Mouse (Mus musculus) T-helper 17 cell (primary cell): Measurements from ENCODE around the gene Slc16a10.

ENCODE experiments used
- in situ Hi-C, 2 experiments: fragments of 300-600 bp; cut with MboI, MseI; formaldehyde crosslinking; loops; 1 replicate in 1 of 2; 2 replicates in 1 of 2; pipeline ENCODE4 v1.15.1; 2025; ENCODE audit warnings: high pct_unique_total_duplicates in 2 of 2

Slc16a10 gene

DNA sequence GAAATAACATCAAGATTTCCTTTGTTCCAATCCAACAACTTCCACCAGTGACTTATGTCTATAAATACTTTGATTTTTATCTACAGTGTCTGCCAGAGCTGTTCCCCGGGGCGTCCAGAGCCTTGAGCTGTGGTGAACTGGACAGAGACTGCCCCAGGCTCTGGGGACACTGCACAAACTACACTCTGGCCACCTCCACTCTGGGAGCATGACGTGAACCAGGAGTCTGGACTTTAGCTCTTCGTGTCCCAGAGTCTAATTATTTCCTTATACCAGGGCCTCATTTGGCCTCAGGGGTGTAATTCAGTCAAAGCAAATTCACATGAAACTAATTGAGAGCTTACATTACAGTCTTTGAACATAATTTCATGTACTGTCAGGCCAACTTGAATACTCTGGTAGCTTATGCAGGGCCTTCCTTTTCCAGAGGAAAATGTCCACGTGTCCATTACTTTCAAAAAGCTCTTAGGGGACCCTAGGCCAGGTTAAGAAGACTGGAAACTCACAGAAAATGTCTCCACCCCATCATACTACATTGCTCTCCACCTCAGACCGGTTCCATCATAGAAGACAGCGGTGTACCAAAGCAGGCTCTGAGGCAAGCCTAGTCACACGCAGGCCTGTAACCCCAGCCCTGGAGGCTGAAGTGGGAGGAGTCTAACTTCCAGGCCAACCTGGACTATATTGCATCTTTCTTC, 9.9 kb upstream of the Slc16a10 start:
- in situ Hi-C loops, result no loop called here

DNA sequence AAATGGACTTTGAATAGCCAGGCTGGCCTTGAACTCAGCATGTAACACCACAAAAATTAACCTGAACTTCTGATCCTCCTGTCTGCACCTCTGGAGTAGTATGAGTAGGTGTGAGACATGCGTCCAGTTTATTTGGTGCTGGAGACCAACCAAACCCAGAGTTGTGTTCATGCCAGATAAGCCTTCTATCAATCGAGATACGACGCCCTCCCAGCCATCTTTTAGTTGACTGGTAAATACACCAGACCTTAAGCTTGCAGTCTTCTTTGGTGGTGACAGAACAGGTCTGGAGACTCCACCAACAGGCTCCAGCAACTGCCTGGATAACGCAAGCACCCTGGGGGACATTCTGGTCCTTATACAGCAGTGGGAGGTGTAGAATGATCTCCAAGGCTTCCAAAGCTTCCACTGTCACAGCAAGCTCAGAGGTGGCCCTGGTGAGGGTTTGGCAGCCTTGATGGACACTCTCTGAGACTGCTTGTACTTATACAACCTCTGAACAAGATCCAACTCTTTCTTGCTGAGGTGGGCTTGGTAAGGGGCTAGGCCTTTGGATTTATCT, 7.6 kb upstream of the Slc16a10 start:
- in situ Hi-C loops, result no loop called here

DNA sequence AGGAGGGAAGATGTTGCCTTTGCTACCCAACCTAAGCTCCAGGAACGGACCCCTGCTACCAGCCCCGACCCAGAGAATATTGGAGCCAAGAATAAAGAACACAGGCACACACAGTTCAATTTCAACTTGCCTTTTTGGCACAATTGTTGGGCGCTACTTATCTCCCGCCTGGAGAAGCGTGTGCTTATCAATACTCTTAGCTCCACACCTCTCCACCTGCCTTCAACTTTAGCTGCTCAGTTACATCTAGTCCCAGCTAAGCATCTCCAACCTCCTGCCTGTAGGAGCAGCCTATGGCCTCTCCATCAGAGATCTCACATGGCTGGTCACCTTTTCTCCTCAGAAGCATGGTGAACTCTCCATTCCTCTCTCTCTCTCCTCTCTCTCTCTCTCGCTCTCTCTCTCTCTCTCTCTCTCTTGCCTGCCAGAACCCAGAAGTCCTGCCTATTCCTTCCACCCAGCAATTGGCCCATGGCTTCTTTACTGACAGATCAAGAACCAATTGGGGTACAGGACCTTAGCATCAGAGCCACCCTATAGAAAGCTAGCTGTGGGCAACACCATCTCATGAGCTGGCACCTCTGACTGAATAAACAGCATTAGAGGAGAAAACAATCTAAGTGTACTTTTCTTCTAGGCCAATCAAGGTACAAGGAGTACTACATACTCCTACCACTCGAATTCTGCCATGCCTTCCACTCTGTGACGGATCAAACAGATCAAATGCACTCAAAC, 5.4 kb upstream of the Slc16a10 start:
- in situ Hi-C loops, result no loop called here

DNA sequence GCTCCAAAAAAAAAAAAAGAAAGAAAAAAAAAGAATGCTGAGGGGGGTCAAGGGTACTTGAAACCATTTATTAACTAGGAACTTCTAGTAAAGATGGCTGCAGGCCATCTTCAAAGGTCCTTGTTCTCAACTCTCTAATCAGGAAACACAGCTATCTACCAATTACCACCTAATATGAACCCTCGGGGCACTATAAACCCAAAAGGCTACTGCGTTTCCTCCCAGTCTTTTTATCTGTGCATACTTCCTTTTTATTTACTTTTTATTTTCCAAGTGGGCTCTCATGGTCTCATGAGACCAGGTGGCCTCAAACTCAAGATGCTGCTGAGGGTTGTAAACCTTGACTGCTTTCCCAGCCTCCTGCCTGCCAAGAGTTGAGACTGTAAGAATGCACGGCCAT, 4.4 kb upstream of the Slc16a10 start:
- in situ Hi-C loops, result no loop called here

DNA sequence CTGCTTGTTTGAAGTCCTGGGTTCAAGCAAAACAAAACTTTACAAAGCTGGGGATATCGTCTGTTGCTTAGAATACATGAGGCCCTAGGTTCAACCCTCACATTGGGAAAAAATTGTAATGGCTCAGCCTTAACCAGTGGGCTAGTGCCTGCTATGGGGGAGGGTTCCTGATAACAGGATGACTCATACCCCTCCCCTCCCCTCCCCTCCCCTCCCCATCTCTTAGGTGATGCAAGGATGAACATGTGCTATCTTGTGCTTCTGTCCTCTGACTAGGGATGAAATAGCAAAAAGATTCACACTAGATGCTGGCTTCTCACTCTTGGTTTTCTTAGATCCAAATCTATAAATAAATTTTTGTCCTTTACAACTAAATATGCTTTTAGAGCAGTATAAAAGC, 2.8 kb upstream of the Slc16a10 start:
- in situ Hi-C loops, result no loop called here

DNA sequence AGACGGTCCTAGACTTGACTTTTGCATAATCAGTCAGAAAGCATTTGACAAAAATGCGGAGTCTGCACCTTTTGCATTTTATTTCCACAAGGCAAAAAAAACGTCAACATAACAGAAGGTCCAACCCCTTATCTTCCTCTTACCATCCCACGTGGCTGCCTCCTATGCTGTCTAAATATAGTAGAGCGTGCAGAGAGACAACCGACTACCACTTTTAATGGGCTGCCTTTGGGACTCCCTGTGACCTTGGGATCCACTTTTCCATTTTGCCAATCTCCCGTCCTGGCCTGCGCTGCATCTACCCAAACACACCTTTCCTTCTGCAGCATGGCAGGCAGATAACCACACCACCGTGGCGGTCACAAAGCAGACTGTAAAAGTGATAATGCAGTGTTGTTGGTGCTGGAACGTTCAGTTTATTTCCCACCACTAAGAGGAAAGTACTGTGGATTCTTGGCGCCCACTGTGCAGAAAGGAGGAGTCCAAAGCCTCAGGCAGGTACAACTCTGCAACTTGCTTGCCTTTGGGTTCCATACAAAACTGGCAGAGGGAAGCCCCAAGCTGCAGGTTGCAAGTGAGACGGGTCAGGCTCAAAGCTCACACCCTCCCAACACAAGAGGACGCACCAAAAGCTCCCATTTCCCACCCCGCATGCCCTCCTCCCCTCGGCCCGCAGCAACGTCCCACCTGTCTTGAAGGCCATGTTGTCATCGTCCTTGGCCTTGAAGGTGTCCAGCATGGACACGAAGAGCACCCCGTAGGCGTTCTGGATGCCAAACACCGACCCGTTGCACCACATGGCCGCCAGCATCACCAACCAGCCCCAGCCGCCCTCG, 824 bp downstream of the Slc16a10 start:
- in situ Hi-C loops, result no loop called here

DNA sequence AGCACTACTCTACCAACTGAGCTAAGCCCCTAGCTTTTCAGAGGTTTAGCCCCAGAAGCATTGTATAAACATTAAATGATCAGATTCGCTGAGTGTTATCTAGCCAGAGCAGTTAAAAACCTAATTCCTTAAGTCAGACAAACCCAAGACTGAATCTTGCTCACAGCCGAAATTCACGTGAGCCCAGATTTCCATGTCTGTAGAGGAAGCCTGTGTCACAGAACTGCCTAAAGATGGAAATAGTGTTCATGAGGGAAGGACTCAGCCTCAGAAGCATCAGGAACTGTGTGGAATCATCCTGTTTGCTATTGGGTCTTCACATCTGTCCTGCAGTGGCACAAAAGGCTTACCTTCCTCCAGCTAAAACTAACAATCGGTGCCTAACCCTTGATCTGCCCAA, 2.4 kb downstream of the Slc16a10 start:
- in situ Hi-C loops, result loop anchor here (5.0 to 10.0 kb wide), 2 partner anchors 45 to 82 kb away; no protein-coding TSS in a partner anchor

DNA sequence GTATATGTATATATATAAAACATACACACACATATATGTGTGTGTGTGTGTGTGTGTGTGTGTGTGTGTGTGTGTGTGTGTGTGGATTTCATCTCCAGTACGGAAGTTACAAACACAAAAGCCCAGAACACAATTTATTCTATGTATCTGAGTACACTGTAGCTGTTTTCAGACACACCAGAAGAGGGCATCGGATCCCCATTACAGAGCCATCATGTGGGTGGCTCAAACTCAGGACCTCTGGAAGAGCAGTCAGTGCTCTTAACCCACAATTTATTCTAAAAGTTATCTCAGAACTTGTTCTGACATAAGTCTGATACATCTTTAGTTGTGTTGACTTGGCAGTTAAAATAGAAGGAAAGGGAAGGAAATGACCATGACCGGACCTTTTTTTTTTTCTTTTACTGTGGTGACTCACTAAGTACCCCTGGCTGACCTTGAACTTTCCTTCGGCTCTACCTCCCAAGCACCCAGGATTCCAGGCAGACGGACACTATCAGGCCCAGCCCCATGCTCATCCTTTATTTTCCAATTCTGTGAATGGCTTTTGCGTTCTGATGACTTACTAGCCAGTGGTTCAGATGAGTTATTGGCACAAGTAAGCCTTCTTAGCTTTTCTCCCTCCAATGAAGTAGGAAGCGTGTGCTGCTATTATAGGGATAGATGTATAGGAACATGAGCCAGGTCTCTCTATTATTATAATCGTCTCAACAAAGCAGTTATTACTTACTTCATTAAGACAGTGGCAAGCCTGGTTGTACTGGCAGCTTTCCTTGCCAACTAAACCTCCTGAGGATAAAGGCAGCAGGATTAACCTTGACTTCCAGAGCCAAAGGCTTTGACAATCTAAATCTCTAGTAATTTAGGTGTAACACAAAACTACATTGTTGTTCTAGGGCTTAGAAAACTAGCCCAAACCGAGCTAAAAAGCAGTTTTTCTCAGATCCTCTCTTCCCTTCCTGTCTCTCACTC, 6.0 kb downstream of the Slc16a10 start:
- in situ Hi-C loops, result loop anchor here (5.0 to 10.0 kb wide), 2 partner anchors 49 to 79 kb away; no protein-coding TSS in a partner anchor

DNA sequence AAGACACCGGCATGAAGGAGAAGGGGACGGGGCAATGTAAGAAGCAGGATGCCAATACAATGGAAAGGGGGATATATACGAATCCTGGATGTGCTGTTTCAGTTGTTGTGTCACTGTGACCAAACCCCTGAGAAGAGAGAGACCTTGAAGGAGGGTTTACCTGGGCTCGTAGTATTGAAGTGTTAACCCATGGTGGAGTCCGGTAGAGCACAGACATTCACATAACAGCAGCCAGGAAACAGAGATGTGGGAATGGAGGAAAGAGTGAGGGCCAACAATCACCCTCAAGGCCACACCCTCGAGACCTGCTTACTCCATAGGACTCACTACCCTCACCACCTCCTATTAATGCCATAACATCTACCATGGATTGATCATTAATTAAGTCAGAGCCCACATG, 7.2 kb downstream of the Slc16a10 start:
- in situ Hi-C loops, result loop anchor here (5.0 to 10.0 kb wide), 3 partner anchors 50 to 78 kb away; no protein-coding TSS in a partner anchor

DNA sequence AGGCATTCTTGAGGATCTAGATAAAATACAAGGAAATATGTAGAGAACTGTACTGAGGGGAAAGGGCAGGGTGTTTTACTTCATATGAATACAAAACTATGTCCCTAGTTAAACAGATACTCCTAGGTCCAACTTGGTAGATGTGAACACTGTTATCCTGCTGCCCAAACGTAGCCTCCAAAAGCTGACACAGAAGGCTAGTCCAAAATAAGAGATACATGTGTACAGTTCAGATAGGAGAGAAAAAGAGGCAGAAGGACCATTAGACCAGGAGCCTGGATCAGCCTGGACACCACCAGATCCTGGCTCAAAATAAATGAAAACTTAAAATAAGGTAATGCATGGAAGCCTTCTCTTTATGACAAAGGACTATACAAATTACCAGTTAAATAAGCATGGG, 8.4 kb downstream of the Slc16a10 start:
- in situ Hi-C loops, result loop anchor here (5.0 to 10.0 kb wide), 2 partner anchors 51 to 74 kb away; no protein-coding TSS in a partner anchor

DNA sequence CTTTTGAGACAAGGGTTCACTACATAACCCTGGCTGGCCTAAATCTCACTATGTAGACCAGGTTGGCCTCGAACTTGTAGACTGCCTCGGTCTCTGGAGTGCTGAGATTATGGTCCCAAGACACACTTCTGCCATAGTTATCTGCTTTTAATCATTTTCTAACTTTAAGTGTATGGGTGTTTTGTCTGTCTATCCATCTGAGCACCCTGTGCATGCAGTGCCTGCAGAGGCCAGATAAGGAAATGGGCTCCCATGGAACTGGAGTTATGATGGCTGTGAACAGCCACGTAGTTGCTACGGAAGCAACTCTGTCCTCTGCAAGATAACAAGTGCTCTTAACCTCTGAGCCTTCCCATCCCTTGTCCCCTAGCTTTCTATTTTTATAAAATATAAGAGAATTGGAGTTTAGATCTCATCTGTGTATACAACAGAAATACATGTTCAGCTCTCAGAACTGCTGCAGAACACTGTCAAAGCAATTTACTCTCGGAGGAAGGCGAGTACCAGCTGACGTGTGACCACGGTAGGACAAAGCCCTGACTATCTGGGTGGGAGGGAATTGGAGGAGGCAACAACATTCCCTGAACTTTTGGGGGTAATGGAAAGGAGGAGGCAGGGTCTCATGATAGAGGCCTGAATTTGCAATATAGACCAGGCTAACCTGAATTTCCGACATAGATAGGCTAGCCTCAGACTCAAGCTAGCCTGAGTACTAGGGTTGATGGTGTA, 10.2 kb downstream of the Slc16a10 start:
- in situ Hi-C loops, result loop anchor here (5.0 to 10.0 kb wide), 2 partner anchors 53 to 75 kb away; no protein-coding TSS in a partner anchor

DNA sequence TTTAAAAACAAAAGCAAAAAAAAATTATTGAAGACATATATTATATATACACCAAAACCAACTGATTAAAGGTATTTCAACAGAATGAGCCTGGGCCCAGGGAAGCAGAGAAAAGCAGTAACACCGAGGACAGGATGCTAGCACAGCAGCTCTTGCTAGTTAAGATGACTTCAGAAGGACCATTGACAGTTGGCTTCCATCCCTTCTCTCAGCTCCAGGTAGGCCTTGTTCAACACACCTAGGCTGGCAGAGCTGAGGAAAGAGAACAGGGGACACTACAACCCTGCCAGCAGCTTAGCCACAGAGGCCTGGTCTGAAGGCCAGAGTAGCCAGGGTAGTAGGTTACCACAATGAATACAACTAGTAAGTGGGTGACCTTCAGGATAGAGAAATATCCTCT, 11.9 kb downstream of the Slc16a10 start:
- in situ Hi-C loops, result loop anchor here (5.0 to 10.0 kb wide), 2 partner anchors 55 to 77 kb away; no protein-coding TSS in a partner anchor

DNA sequence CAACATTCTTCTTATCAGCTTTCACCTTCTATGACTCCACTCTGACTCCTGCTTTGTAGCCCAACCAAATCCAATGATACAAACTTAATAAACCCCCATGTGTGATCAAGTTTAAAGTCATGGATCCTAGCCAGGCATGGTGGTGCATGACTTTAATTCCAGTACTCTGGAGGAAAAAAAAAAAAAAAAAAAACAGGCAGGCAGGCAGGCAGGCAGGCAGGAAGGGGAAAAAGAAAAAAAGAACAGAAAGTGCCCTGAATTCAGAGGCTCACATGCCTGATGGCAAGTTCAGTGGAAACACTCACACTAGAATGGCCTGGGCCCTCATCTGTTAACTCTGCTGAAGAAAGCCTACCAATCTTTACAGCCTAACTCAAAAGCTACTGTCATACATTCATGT, 12.9 kb downstream of the Slc16a10 start:
- in situ Hi-C loops, result loop anchor here in 1 of 2 experiments (10.0 kb wide), 1 partner anchor 1256 kb away; no protein-coding TSS in a partner anchor

DNA sequence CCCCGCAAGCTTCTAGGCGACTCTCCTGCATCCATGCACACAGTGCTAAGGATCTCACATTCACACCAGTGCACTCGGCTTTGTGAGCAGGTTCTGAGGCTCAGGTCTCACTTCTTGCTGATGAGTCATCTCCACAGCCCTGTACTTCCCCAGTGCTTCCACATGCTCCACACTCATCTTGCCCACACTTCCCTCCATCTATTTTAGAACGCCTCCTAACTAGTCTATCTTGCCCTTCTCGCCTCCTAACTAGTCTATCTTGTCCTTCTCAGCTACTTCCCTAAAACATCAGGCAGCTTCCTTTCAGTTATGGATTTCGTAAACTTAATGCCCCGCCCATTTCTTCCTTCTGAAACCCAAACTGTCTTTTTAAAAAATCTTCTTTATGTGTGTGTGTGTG, 13.6 kb downstream of the Slc16a10 start:
- in situ Hi-C loops, result loop anchor here in 1 of 2 experiments (10.0 kb wide), 1 partner anchor 1256 kb away; no protein-coding TSS in a partner anchor

DNA sequence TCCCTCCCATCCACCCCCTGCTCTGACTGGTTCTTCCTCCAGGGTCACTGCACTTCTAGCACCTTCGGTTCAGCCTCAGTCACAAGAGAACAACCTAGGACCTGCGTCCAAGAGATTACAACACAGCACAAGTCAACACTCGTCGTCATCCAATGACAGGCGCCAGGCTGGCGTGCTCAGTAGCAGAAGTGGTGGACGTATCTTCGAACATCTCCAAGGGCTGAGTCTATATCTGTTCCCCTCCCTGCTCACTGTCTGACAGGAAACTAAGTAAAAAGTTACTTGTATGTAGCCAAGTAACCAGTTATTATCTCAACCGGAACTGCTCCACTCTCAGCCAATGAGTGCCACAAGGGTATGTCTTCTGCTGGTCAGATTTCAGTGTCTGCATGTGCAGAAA, 16.9 kb downstream of the Slc16a10 start:
- in situ Hi-C loops, result loop anchor here in 1 of 2 experiments (10.0 kb wide), 1 partner anchor 1260 kb away; no protein-coding TSS in a partner anchor

DNA sequence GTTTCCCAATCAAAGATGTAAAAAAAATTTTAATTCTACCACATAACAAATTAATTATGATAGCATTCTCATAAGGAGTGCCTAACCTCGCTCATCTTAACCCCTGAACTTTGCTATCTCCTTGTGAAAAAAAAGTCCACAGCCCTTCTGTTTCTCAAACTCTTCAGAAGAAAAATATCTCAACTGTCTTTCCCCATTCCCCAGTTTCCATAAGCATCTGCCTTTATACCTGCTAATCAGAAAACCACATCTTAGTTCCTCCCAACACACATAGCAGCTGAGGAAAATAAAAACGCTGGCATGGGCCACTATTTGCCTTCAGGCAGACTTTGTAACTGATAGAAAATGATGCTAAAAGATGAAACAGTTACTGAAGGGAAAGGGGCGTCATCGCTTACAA, 17.5 kb downstream of the Slc16a10 start:
- in situ Hi-C loops, result loop anchor here in 1 of 2 experiments (10.0 kb wide), 1 partner anchor 1260 kb away; no protein-coding TSS in a partner anchor

DNA sequence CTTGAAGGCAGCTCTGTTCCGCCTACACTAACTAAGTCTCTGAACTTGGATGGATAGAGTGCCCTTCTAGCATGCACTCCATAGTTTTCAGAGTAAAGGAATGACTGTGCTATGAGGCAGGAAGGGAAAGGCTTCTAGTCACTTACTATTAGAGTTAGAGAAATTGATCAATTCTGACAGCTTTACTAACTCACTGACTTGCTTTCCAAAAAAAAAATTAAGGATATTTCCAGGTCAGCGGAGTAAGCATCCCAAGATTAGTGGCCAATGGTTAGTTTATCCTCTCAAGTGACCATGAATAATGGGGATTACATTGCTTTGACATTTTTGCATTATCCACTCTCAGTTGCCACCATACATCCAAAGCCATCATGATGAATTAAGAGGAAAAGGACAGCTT, 18.0 kb downstream of the Slc16a10 start:
- in situ Hi-C loops, result loop anchor here in 1 of 2 experiments (10.0 kb wide), 1 partner anchor 1261 kb away; no protein-coding TSS in a partner anchor

DNA sequence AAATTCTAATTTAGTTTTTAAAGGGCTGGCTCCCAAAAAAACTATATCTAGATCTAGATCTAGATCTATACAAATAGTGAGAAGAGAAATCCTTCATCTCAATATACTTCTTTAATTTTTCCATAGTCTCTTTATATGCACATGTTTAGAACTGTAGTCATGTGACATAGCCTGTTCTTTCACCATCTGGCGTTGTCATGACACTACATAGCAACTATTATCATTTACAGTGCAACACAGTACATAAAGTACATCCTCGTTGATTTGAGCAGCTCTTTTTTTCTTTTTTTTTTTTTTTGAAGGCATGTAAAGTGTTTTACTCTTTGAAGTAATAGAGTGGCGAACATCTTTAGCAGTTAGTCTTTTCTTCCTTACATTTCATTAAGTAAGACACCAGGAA, 22.6 kb downstream of the Slc16a10 start:
- in situ Hi-C loops, result no loop called here

DNA sequence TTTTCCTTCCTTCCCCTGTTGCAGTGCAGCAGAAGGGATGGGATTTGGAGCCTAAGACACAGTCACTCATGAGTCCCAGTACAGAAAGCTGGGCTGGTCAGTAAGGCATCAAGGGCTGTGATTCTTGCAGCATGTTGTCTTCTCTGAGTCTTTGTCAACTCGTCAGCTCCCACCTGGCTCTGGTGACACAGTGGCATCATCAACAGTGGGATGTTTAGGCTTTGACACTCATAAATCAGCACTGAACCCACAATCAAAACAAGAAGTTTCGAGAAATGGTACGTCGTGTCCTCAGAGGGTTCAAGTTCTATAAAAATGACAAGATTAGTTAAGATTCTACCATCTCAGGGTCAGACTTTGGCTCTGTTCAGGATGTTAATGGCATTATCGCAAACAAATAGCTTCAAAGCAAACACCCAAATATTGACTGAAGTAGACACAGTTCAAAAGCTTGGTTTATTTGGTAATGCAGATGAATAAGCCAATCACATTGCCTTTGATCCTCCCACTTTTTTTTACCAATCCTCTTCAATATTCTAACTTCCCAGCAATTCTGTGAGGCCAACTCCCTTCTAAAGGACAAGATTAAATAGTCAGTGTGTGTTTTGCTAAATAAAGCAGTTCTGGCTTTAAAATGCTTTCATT, 23.2 kb downstream of the Slc16a10 start:
- in situ Hi-C loops, result no loop called here
